Mouse (Mus musculus) forebrain, postnatal 0 days (tissue): Measurements from ENCODE around the gene Entpd1. TPM values are rescaled to one million over a fixed set of nuclear protein-coding genes. Genes with fewer than 3 reads are reported as not detected.

Source experiments
- ATAC-seq: fragments of 200-750 bp; cut with Nextera tagmentation; 2 replicates; pipeline ENCODE4 v1.8.0; 2017; ENCODE audit warnings: mild to moderate bottlenecking, moderate library complexity
- DNase-seq: peaks from one replicate; pipeline ENCODE4 v3.0.0-alpha.2; 2015
- H3K27ac ChIP-seq: fragments of 300-500 bp; sonication (generic); 2 replicates; pipeline ENCODE4 v1.5.1; 2014; ENCODE audit warnings: low read depth, mild to moderate bottlenecking, antibody characterized with exemption, low read length, moderate library complexity, mixed read lengths
- H3K27me3 ChIP-seq: fragments of 300-500 bp; sonication (generic); 2 replicates; pipeline ENCODE4 v1.6.1; 2014; ENCODE audit warnings: mild to moderate bottlenecking, low read length, mixed read lengths; ENCODE audit not compliant: insufficient read depth
- H3K36me3 ChIP-seq: fragments of 300-500 bp; sonication (generic); 2 replicates; pipeline ENCODE4 v1.6.1; 2014; ENCODE audit warnings: mild to moderate bottlenecking, moderate library complexity; ENCODE audit not compliant: insufficient read depth
- H3K4me1 ChIP-seq: fragments of 300-500 bp; sonication (generic); 2 replicates; pipeline ENCODE4 v1.6.1; 2014; ENCODE audit warnings: antibody characterized with exemption; ENCODE audit not compliant: insufficient read depth
- H3K4me2 ChIP-seq: fragments of 300-500 bp; sonication (generic); 2 replicates; pipeline ENCODE4 v1.6.1; 2014; ENCODE audit warnings: low read depth, mild to moderate bottlenecking, moderate library complexity
- H3K4me3 ChIP-seq: fragments of 300-500 bp; sonication (generic); 2 replicates; pipeline ENCODE4 v1.5.1; 2014; ENCODE audit warnings: low read depth, low read length, mixed read lengths
- H3K9ac ChIP-seq: fragments of 300-500 bp; sonication (generic); 2 replicates; pipeline ENCODE4 v1.6.1; 2014; ENCODE audit warnings: mild to moderate bottlenecking
- H3K9me3 ChIP-seq: fragments of 300-500 bp; sonication (generic); 2 replicates; pipeline ENCODE4 v1.6.1; 2016; ENCODE audit warnings: low read length
- CTCF ChIP-seq: sonication (generic); IDR thresholded peaks from 2 replicates; pipeline ENCODE4 v1.5.1; 2016; ENCODE audit warnings: antibody characterized with exemption, control low read depth, low read depth
- WGBS: fragments of 180-500 bp; shearing (Covaris S2); extraction: QIAGEN DNeasy Blood & Tissue Kit; methylation state at CpG from one replicate; pipeline ENCODE4 v1.1.7; 2014; 5-methylcytosine and 5-hydroxymethylcytosine counted together
- polyA plus RNA-seq: library from polyadenylated mRNA; unstranded; fragments of >200 nt; fragmentation: Nextera tagmentation; extraction: Ambion mirVana; gene quantifications from 2 replicates; pipeline ENCODE4 v1.2.1, GENCODE M21; 2015
- total RNA-seq: library from RNA; depleted of rRNA; stranded (reverse); fragments of >200 nt; gene quantifications from 2 replicates; pipeline ENCODE4 v1.2.3, GENCODE M21; 2014

Gene Entpd1
- total and polyA plus RNA-seq, 2 experiments from 2014 or later = 6.1 to 12.5 TPM

- peak overlapping the region; percentile 37 for H3K4me2 ChIP-seq
- H3K27ac ChIP-seq = peak overlapping the region; percentile 88
- ATAC-seq (peak; percentile 97), DNase-seq (peak; percentile 94)
- no peaks in the 10 kb centered on the region for H3K36me3 ChIP-seq
- peak overlapping the region; percentile 49 for H3K9ac ChIP-seq
- WGBS = 11% methylated on average over 17 of the region's 17 CpGs
- H3K9me3 ChIP-seq = no peaks in the 10 kb centered on the region
- no peak overlapping the region for H3K4me3 ChIP-seq
- peaks cover 13% of the 10 kb centered on the region; the same call in 1 of the 2 replicates for H3K4me1 ChIP-seq
- peak; percentile 90 for TF ChIP-seq CTCF
- H3K27me3 ChIP-seq = no peaks in the 10 kb centered on the region
These were observed 124.7 kb downstream of the Entpd1 start for GRCm38 (mm10) chr19:40736680-40737512.

- Histone ChIP-seq H3K27me3 (no peaks in the 10 kb centered on the region), H3K9ac (peak overlapping the region; percentile 49), H3K4me3 (no peak overlapping the region), H3K36me3 (no peaks in the 10 kb centered on the region), H3K4me1 (peaks cover 13% of the 10 kb centered on the region; the same call in 1 of the 2 replicates), H3K4me2 (peak overlapping the region; percentile 37), H3K9me3 (no peaks in the 10 kb centered on the region), H3K27ac (peak overlapping the region; percentile 88)
- 60% methylated on average over 5 of the region's 5 CpGs for WGBS
- DNase-seq = no peak
- no peak for TF ChIP-seq CTCF
- ATAC-seq = peak; percentile 62
These were observed 125.4 kb downstream of the Entpd1 start for GRCm38 (mm10) chr19:40737613-40738012.

DNA sequence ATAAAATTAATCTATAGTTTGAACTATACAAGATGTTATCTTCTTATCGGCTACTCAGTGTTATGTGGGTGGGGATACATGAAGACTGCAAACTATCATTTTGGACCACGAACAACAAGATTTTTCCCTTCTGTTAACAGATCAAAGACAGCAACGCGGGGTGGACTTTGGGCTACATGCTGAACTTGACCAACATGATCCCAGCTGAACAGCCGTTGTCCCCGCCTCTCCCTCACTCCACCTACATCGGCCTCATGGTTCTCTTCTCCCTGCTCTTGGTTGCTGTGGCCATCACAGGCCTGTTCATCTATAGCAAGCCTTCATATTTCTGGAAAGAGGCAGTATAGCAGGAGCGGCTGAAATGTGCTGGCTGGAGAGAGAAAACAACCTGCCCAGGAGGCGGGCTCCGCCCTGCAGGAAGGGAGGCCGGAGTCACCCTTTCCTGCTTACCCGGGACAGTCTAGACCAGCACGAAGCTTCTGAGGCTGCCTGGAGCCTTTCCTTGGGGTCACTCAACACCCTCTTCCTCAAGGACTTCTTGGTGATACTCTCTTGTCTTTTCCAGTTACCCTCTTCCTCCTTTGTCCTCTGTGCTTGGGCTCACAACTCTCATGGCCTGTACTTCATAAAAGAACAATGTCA is 126.6 kb downstream of the Entpd1 start:
- Histone ChIP-seq H3K4me1 (peaks cover 13% of the 10 kb centered on the region; the same call in 1 of the 2 replicates), H3K9ac (no peak overlapping the region), H3K36me3 (no peaks in the 10 kb centered on the region), H3K4me2 (no peak overlapping the region), H3K27me3 (no peaks in the 10 kb centered on the region), H3K9me3 (no peaks in the 10 kb centered on the region), H3K27ac (no peak overlapping the region), H3K4me3 (no peak overlapping the region)
- DNase-seq (no peak), ATAC-seq (no peak)
- TF ChIP-seq CTCF = no peak
- WGBS = 94% methylated on average over 13 of the region's 13 CpGs

- H3K36me3 ChIP-seq = no peaks in the 10 kb centered on the region
- ATAC-seq = peak; percentile 91
- DNase-seq = peak; percentile 72
- H3K9me3 ChIP-seq = no peaks in the 10 kb centered on the region
- no peak overlapping the region for H3K9ac ChIP-seq
- TF ChIP-seq CTCF = peak; percentile 49
- H3K4me2 ChIP-seq = no peak overlapping the region
- no peak overlapping the region for H3K27ac ChIP-seq
- H3K4me3 ChIP-seq = no peak overlapping the region
- H3K27me3 ChIP-seq = no peaks in the 10 kb centered on the region
- H3K4me1 ChIP-seq = no peaks in the 10 kb centered on the region
- WGBS = 26% methylated on average over 4 of the region's 4 CpGs
These were observed 134.4 kb downstream of the Entpd1 start for GRCm38 (mm10) chr19:40746603-40747002.

DNA sequence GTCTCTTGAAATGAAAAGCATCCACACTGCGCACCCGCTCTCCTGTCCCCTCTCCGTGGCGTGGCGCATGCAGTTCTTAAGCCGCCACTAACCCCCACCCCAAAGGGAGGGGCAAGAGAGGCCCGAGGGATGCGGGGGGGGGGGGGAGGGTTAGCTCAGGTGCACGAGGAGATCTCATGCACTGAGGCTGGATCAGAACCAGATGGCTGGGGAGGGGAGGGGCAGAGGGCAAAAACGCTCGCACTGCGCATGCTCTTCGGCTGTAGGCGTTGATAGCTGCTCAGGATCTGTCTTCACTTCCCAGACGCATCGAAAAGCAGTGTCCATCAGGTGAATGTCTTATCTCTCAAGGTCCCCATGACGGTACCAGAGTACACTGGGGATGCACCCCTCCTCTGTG is 136.4 kb downstream of the Entpd1 start, which contains the start of gene Cc2d2b:
Cc2d2b (plus strand) TSS at position 195 of the 400 bp plus-strand sequence.
- WGBS = 70% methylated on average over 16 of the region's 17 CpGs
- no peak for TF ChIP-seq CTCF
- H3K36me3 ChIP-seq = no peaks in the 10 kb centered on the region
- no peaks in the 10 kb centered on the region for H3K4me1 ChIP-seq
- H3K27ac ChIP-seq = no peak within 1 kb of the TSS
- no peak within 1 kb of the TSS for H3K9ac ChIP-seq
- no peak within 1 kb of the TSS for H3K4me2 ChIP-seq
- H3K27me3 ChIP-seq = no peaks in the 10 kb centered on the region
- no peaks in the 10 kb centered on the region for H3K9me3 ChIP-seq
- DNase-seq (no peak), ATAC-seq (no peak)
- H3K4me3 ChIP-seq = no peak within 1 kb of the TSS

DNA sequence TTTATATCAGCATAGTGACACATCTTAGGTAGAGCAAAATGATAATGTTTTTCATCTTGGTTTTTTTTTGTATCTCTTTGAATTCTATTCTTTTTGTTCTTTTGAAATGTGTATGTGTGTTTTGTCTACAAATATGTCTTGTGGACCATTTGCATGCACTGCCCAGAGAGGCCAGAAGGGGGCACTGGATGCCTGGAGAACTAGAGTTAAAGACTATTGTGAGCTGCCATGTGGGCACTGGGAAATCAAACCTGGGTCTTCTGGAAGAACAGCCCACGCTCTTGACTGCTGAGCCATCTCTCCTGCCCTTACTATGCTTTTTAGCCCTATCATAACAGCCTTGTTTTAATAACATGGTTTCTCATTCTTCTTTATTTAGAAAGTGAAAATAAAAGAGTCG is 142.1 kb downstream of the Entpd1 start:
- no peaks in the 10 kb centered on the region for H3K36me3 ChIP-seq
- DNase-seq (peak; percentile 34), ATAC-seq (0 out of 2 replicates have a peak, but pooled peaks have one; percentile 18)
- WGBS = 70% methylated on average over 2 of the region's 2 CpGs
- H3K4me3 ChIP-seq = no peak overlapping the region
- no peaks in the 10 kb centered on the region for H3K27me3 ChIP-seq
- peak; percentile 58 for TF ChIP-seq CTCF
- H3K27ac ChIP-seq = no peak overlapping the region
- H3K4me1 ChIP-seq = no peaks in the 10 kb centered on the region
- no peak overlapping the region for H3K4me2 ChIP-seq
- H3K9me3 ChIP-seq = no peaks in the 10 kb centered on the region
- H3K9ac ChIP-seq = no peak overlapping the region

DNA sequence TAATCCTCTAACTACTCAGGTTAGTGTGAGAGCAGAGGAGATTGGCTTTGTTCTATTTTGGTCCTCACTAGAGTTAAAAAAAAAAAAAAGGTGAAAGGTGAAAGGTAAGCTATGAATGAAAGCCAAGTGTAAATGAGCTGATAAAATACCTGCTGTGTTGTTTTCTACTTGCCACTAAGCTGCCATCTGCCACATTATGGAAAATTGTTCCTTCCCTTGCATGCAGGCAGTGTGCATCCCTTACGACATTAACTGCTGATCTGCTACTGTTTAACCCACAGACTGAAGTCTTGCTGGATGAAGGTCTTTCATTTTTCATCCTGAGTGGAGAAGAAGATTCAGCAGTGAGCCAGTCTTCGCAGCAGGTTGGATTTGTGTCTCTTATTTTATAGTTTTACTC is 147.9 kb downstream of the Entpd1 start:
- H3K36me3 ChIP-seq = no peaks in the 10 kb centered on the region
- H3K9ac ChIP-seq = no peak overlapping the region
- H3K4me2 ChIP-seq = no peak overlapping the region
- H3K27ac ChIP-seq = no peak overlapping the region
- no peaks in the 10 kb centered on the region for H3K4me1 ChIP-seq
- H3K9me3 ChIP-seq = no peaks in the 10 kb centered on the region
- H3K4me3 ChIP-seq = no peak overlapping the region
- WGBS = 58% methylated on average over 2 of the region's 2 CpGs
- no peak for ATAC-seq
- DNase-seq = no peak
- no peak for TF ChIP-seq CTCF
- H3K27me3 ChIP-seq = no peaks in the 10 kb centered on the region
